Mouse (Mus musculus): ENCODE measurements at regions not wholly inside any gene's neighbourhood (a gene's known extent, or its start where the extent isn't known, plus 50 kb on each side); places are given as distances from the start of the nearest gene placed in this dataset.

GRCm38 (mm10) chr19:54585326-54585725 is 541.4 kb downstream of the Adra2a start:
- no peak overlapping the region for H3K27ac ChIP-seq (ENCODE audit: control insufficient read depth, low read depth, low read length)
- H3K9ac ChIP-seq (ENCODE audit: control insufficient read depth, low read depth, low read length, poor library complexity, severe bottlenecking): no peak overlapping the region
- no peaks in the 10 kb centered on the region for H3K79me2 ChIP-seq (ENCODE audit: control insufficient read depth, insufficient read depth, low read length, poor library complexity)
- DNase-seq (ENCODE audit: low read depth, low spot score): no peak
- H3K9me3 ChIP-seq (replicated peaks; ENCODE audit: insufficient read depth, low read length): no peaks in the 10 kb centered on the region
- TF ChIP-seq TCF12 (IDR thresholded peaks at IDR 0.05; ENCODE audit: low read depth, low read length): no peak
- TF ChIP-seq BHLHE40 (IDR thresholded peaks at IDR 0.05; ENCODE audit: borderline replicate concordance, low read depth, low read length): no peak
- no peak for TF ChIP-seq EP300 (IDR thresholded peaks at IDR 0.05; ENCODE audit: low read depth in 1 of 2, low read length in 2 of 2)
- no peak for TF ChIP-seq NELFE (IDR thresholded peaks at IDR 0.05; ENCODE audit: low read depth, low read length)
- no peak for TF ChIP-seq ETS1 (IDR thresholded peaks at IDR 0.05; ENCODE audit: low read depth, low read length)
- TF ChIP-seq MAZ (IDR thresholded peaks at IDR 0.05; ENCODE audit: low read depth, low read length): no peak
- no peak for TF ChIP-seq ZC3H11A (IDR thresholded peaks at IDR 0.05; ENCODE audit: low read depth, low read length)
- H3K4me1 ChIP-seq (ENCODE audit: control insufficient read depth in 1 of 2, insufficient read depth in 2 of 2, low read length in 2 of 2): no peaks in the 10 kb centered on the region
- H3K36me3 ChIP-seq (ENCODE audit: control insufficient read depth in 1 of 2, insufficient read depth in 2 of 2, low read length in 2 of 2): no peaks in the 10 kb centered on the region
- H3K4me3 ChIP-seq (ENCODE audit: control insufficient read depth in 1 of 2, insufficient read depth in 1 of 2, low read depth in 2 of 2, low read length in 2 of 2): no peak overlapping the region
- H3K27me3 ChIP-seq (ENCODE audit: control insufficient read depth in 1 of 2, insufficient read depth in 2 of 2, low read length in 2 of 2): peaks cover 0 to 1% of the 10 kb centered on the region in 2 experiments; a peak in 2 of 4 replicates

DNA sequence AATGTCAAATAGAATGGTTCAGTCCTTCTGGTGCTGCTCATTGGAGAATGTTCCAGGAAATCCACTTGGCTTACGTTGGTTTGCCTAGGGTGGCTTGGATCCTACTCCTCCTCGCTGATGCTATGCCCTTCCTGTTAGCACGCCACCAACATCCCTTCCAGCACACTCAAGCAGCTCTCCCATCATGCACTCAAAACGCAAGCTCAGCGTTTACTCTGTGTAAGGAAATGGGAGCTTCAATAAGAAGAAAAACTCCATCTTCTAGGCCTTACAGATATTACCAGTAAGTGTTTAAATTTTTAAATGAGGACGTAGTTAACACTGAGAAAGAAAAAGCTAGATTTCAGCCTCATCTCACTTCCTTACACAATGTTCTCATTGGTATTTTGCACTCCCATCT is 523.7 kb downstream of the Gpam start:
- Histone ChIP-seq H3K4me1 (ENCODE audit: control insufficient read depth in 1 of 2, insufficient read depth in 2 of 2, low read length in 2 of 2) (no peaks in the 10 kb centered on the region), H3K79me2 (ENCODE audit: control insufficient read depth, insufficient read depth, low read length, poor library complexity) (no peaks in the 10 kb centered on the region), H3K9ac (ENCODE audit: control insufficient read depth, low read depth, low read length, poor library complexity, severe bottlenecking) (no peak overlapping the region), H3K4me3 (ENCODE audit: control insufficient read depth in 1 of 2, insufficient read depth in 1 of 2, low read depth in 2 of 2, low read length in 2 of 2) (no peak overlapping the region), H3K27me3 (ENCODE audit: control insufficient read depth in 1 of 2, insufficient read depth in 2 of 2, low read length in 2 of 2) (no peaks in the 10 kb centered on the region), H3K27ac (ENCODE audit: control insufficient read depth, low read depth, low read length) (no peak overlapping the region), H3K9me3 (replicated peaks; ENCODE audit: insufficient read depth, low read length) (no peaks in the 10 kb centered on the region), H3K36me3 (ENCODE audit: control insufficient read depth in 1 of 2, insufficient read depth in 2 of 2, low read length in 2 of 2) (no peaks in the 10 kb centered on the region)
- DNase-seq (ENCODE audit: low read depth, low spot score): no peak
- TF ChIP-seq SIN3A (IDR thresholded peaks at IDR 0.05; ENCODE audit: low read length): no peak
- TF ChIP-seq NRF1 (IDR thresholded peaks at IDR 0.05; ENCODE audit: insufficient read depth, low read depth, low read length, poor library complexity, severe bottlenecking): no peak
- TF ChIP-seq HCFC1 (IDR thresholded peaks at IDR 0.05; ENCODE audit: low read depth, low read length): no peak
- no peak for TF ChIP-seq MEF2A (IDR thresholded peaks at IDR 0.05; ENCODE audit: extremely low read depth, insufficient replicate concordance, low read depth, low read length, poor library complexity, severe bottlenecking)
- TF ChIP-seq RCOR1 (IDR thresholded peaks at IDR 0.05; ENCODE audit: low read depth, low read length): no peak
- no peak for TF ChIP-seq TBP (IDR thresholded peaks at IDR 0.05; ENCODE audit: low read depth, low read length)
- no peak for TF ChIP-seq CHD1 (IDR thresholded peaks at IDR 0.05; ENCODE audit: low read depth, low read length)
- TF ChIP-seq ELF1 (IDR thresholded peaks at IDR 0.05; ENCODE audit: low read depth, low read length): no peak
- no peak for TF ChIP-seq TCF12 (IDR thresholded peaks at IDR 0.05; ENCODE audit: low read depth, low read length)
- TF ChIP-seq JUND (IDR thresholded peaks at IDR 0.05; ENCODE audit: low read depth, low read length): no peak
- TF ChIP-seq GABPA (IDR thresholded peaks at IDR 0.05; ENCODE audit: low read depth, low read length): no peak
- TF ChIP-seq USF2 (IDR thresholded peaks at IDR 0.05; ENCODE audit: borderline replicate concordance in 1 of 2, insufficient read depth in 1 of 2, low read depth in 1 of 2, low read length in 2 of 2): no peak
- no peak for TF ChIP-seq ETS1 (IDR thresholded peaks at IDR 0.05; ENCODE audit: low read depth, low read length)
- TF ChIP-seq RAD21 (IDR thresholded peaks at IDR 0.05; ENCODE audit: low read depth, low read length): no peak
- TF ChIP-seq NELFE (IDR thresholded peaks at IDR 0.05; ENCODE audit: low read depth, low read length): no peak
- no peak for TF ChIP-seq MXI1 (IDR thresholded peaks at IDR 0.05; ENCODE audit: low read depth, low read length)
- TF ChIP-seq UBTF (IDR thresholded peaks at IDR 0.05; ENCODE audit: borderline replicate concordance, insufficient read depth, low read depth, low read length): no peak
- no peak for TF ChIP-seq ZC3H11A (IDR thresholded peaks at IDR 0.05; ENCODE audit: low read depth, low read length)
- no peak for TF ChIP-seq E2F4 (IDR thresholded peaks at IDR 0.05; ENCODE audit: borderline replicate concordance, low read depth, low read length)

All from MEL (cell line).